Mouse (Mus musculus) stomach, embryonic 14.5 days (tissue): ENCODE measurements around the gene Gabrg2. TPM values are rescaled to one million over a fixed set of nuclear protein-coding genes. Genes with fewer than 3 reads are reported as not detected.

ENCODE experiments used
- ATAC-seq: fragments of 200-750 bp; cut with Nextera tagmentation; 2 replicates; pipeline ENCODE4 v1.8.0; 2017; ENCODE audit warnings: low read depth, moderate TSS enrichment; ENCODE audit not compliant: insufficient number of reproducible peaks, insufficient read depth, low FRiP score
- H3K27ac ChIP-seq: fragments of 300-500 bp; sonication (generic); 2 replicates; pipeline ENCODE4 v1.5.1; 2014; ENCODE audit warnings: mild to moderate bottlenecking, low read length, moderate library complexity, mixed read lengths
- H3K27me3 ChIP-seq: fragments of 300-500 bp; sonication (generic); 2 replicates; pipeline ENCODE4 v1.6.1; 2014; ENCODE audit warnings: low read length, control low read depth, mixed read lengths; ENCODE audit not compliant: control insufficient read depth, insufficient read depth
- H3K36me3 ChIP-seq: fragments of 300-500 bp; sonication (generic); 2 replicates; pipeline ENCODE4 v1.6.1; 2014; ENCODE audit warnings: mild to moderate bottlenecking, control low read depth, low read length, moderate library complexity, mixed read lengths; ENCODE audit not compliant: control insufficient read depth, insufficient read depth
- H3K4me1 ChIP-seq: fragments of 300-500 bp; sonication (generic); 2 replicates; pipeline ENCODE4 v1.6.1; 2014; ENCODE audit warnings: low read length, control low read depth, mixed read lengths; ENCODE audit not compliant: control insufficient read depth, insufficient read depth
- H3K4me2 ChIP-seq: fragments of 300-500 bp; sonication (generic); replicated peaks from 2 replicates; pipeline ENCODE4 v1.6.1; 2014; ENCODE audit warnings: low read depth, low read length, control low read depth
- H3K4me3 ChIP-seq: fragments of 300-500 bp; sonication (generic); 2 replicates; pipeline ENCODE4 v1.5.1; 2014; ENCODE audit warnings: low read depth, low read length, control low read depth
- H3K9ac ChIP-seq: fragments of 300-500 bp; sonication (generic); replicated peaks from 2 replicates; pipeline ENCODE4 v1.6.1; 2014; ENCODE audit warnings: low read depth, mild to moderate bottlenecking, control low read depth, low read length, moderate library complexity, mixed read lengths
- H3K9me3 ChIP-seq: fragments of 300-500 bp; sonication (generic); 2 replicates; pipeline ENCODE4 v1.6.1; 2016; ENCODE audit warnings: low read depth, low read length, control low read depth; ENCODE audit not compliant: control insufficient read depth
- WGBS: fragments of 180-500 bp; shearing (Covaris S2); extraction: QIAGEN DNeasy Blood & Tissue Kit; methylation state at CpG from one replicate; pipeline ENCODE4 v1.1.7; 2014; 5-methylcytosine and 5-hydroxymethylcytosine counted together
- polyA plus RNA-seq: library from polyadenylated mRNA; unstranded; fragments of >200 nt; fragmentation: Nextera tagmentation; extraction: Ambion mirVana; gene quantifications from 2 replicates; pipeline ENCODE4 v1.2.1, GENCODE M21; 2014

Gabrg2 gene
- polyA plus RNA-seq = 1.7 and 2.4 TPM in 2 replicates

DNA sequence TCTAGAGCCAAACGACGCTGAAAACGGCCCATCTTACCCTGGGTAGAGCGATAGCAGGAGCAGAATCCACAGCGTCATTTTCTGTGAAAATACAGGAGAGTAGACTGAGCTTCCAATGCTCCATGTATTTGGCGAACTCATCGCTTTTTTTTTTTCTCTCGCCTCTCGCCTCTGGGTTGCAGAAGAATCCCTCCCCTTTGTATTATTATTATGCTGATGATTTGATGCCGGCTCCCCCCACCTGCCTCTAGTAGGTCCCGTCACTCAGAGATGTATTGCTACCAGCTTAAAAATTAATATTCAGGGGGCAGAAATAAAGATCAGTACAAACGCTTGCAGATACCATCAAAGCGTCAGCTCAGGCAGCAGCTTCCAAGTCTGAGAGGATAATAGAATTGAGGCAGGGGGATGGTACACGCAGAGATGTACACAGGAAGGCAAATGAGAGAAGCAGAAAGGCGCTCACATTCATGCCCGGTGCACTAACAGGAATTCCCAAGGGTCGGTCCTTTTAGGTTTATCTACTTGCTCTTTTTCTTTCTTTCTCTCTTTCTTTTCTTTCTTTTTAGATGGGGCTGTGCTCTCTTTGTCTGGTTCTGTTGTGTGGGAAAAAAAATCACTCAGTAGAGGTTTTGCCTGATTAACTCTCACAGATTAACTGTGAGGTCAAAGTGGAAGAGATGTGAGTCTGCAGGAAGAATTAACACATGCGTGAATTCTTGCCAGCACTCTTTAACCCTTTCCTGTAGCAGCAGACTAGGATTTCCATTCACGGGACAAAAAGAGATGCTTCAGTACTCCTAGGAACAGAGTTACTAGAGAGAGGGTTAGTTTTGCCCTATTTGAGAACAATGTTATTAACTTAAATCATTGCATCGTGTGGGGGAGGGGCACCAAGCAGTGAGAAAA is at the start of gene Gabrg2:
Gene Gabrg2 (minus strand): TSS at position 668 of the 909 bp plus-strand sequence.
- Histone ChIP-seq H3K9me3 (no peaks in the 10 kb centered on the region), H3K36me3 (no peaks in the 10 kb centered on the region), H3K27ac (no peak within 1 kb of the TSS), H3K4me2 (no peak within 1 kb of the TSS), H3K9ac (no peak within 1 kb of the TSS), H3K4me3 (no peak within 1 kb of the TSS), H3K4me1 (no peaks in the 10 kb centered on the region), H3K27me3 (no peaks in the 10 kb centered on the region)
- no peak for ATAC-seq
- 10% methylated on average over 20 of the region's 20 CpGs for WGBS

DNA sequence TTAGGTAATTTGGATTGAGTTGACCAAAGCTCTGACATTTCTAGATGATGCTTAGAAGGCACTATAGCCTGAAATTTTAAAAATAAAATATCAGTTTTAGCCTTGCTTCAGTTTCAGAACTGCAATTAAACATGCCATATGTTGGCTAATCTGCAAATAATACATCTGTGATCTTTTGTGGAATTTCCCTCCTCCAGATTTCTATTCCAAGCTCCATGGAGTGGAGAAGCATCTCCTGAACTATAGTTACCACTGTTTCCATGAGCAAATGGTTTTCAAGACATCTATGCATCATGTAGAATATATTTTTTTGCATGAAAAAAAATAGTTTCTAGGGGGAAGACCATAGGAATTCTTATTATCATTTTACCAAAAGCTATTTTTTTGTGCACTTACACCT is 47.5 kb upstream of the Gabrg2 start:
- Histone ChIP-seq H3K27me3 (no peaks in the 10 kb centered on the region), H3K27ac (no peak overlapping the region), H3K4me2 (no peak overlapping the region), H3K4me3 (no peak overlapping the region), H3K36me3 (no peaks in the 10 kb centered on the region), H3K9ac (no peak overlapping the region), H3K4me1 (no peaks in the 10 kb centered on the region), H3K9me3 (0 out of 2 replicates have a peak, but pooled peaks cover 3% of the 10 kb centered on the region)
- ATAC-seq = no peak

DNA sequence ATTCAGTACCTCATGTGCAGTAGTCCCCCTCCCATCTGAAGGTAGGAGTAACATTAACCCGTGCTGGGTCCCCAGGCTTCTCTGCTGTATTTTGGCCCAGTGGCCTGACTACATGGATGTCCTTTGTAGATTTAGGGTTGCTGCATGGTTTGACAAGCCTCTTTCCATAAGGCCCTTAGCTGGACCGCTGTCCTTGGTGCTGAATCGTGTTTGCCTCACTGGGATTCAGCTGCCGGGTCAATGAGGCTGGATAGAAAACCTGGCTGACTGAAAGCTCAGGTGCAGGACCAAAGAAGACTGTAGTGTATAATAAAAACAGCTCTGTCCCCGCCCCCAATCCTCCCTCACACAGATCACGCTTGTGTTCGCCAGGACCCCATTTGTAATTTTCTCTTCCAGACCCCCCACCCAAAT is 1.2 kb downstream of the Gabrg2 start:
- Histone ChIP-seq H3K36me3 (no peaks in the 10 kb centered on the region), H3K4me3 (no peak overlapping the region)
- 2% methylated on average over 7 of the region's 7 CpGs for WGBS

DNA sequence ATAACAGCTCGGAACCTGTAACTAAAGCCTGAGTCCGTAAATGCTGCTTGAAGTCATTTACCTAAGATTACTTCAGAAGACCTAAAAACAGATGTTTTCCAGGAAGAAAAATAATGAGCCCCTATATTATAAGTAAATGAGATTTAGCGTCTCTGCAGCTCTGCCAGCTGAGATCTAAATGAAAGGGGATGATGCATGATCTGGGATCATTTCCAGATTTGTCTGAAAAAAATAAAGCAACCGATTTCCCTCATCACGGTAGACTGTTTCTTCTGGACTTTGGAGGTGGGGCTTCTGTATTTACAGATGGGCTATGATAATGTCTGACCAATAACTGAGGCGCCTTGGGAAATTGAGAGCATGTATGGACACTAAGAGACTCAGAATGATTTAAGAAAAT is 20.5 kb downstream of the Gabrg2 start:
- WGBS = 64% methylated on average over 6 of the region's 6 CpGs
- H3K27ac ChIP-seq = no peak overlapping the region

More for the DNA sequence above, 1.2 kb downstream of the Gabrg2 start:
- H3K4me1 ChIP-seq = no peaks in the 10 kb centered on the region
- no peaks in the 10 kb centered on the region for H3K27me3 ChIP-seq
- peak; percentile 63; the same call in 1 of the 2 replicates for ATAC-seq
- no peak overlapping the region for H3K4me2 ChIP-seq
- no peaks in the 10 kb centered on the region for H3K9me3 ChIP-seq
- H3K27ac ChIP-seq = no peak overlapping the region
- no peak overlapping the region for H3K9ac ChIP-seq

DNA sequence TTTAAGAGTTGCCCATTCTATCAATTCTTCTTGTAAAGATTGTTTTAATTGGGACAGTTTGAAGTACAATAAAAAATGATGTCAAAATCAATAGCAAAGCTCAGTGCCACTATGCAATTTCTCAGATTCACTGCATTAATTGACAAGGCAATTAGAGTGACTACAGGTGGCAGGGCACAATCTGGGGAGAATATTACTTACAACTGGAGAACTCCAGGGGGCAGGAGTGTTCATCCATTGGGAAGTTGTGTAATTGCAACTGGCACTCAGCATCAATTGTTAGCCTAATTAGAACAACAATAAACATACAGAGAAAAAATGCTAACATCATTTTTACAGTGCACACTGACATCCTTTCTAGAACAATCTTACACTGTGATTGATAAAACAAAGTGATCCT is 32.1 kb downstream of the Gabrg2 start:
- Histone ChIP-seq H3K4me1 (no peaks in the 10 kb centered on the region), H3K27me3 (no peaks in the 10 kb centered on the region), H3K36me3 (no peaks in the 10 kb centered on the region), H3K9ac (no peak overlapping the region), H3K4me2 (no peak overlapping the region), H3K9me3 (no peaks in the 10 kb centered on the region), H3K4me3 (no peak overlapping the region), H3K27ac (no peak overlapping the region)
- no peak for ATAC-seq

More for the DNA sequence above, 20.5 kb downstream of the Gabrg2 start:
- Histone ChIP-seq H3K36me3 (no peaks in the 10 kb centered on the region), H3K27me3 (no peaks in the 10 kb centered on the region), H3K4me2 (no peak overlapping the region), H3K4me1 (no peaks in the 10 kb centered on the region), H3K9me3 (no peaks in the 10 kb centered on the region), H3K4me3 (no peak overlapping the region), H3K9ac (no peak overlapping the region)
- no peak for ATAC-seq

DNA sequence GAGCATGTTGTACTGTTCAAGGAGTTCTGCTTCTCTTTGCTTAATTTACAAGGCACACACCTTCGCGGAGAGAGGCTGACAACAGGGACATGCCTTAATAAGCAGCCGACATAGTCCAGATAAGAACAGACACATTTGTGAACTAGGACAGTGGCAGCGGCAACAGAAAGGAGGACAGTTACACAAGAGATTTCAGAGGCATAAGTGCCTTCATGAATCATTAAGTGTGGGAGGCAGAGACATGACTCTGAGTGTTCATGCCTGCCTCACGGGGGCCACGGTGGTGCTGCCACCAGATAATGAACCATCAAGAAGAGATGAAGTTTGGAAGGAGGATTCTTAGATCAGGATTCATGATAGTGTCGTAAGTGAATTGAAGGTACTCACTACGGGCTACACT is 38.0 kb downstream of the Gabrg2 start:
- ATAC-seq = no peak
- WGBS = 71% methylated on average over 8 of the region's 8 CpGs
- Histone ChIP-seq H3K4me1 (no peaks in the 10 kb centered on the region), H3K27me3 (no peaks in the 10 kb centered on the region), H3K36me3 (no peaks in the 10 kb centered on the region), H3K27ac (no peak overlapping the region), H3K9ac (no peak overlapping the region), H3K9me3 (no peaks in the 10 kb centered on the region), H3K4me3 (no peak overlapping the region), H3K4me2 (no peak overlapping the region)

DNA sequence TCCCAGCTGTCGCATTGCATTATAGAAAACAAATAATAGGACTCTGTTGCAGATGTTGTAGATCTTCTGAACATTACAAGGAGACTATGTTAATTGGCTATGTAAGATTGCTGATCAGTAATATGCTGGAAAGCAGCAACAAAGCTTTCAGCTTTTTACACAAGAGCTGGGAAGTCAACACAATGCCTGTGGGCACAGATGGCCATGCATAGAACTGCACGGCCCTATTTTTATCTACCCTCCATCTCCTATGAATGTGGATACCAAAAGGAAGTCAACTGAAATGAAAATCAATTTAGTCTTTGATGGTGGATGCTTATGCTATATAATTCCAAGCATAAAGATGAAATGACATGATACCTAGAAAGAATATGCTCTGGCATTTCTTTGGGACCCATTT is 47.1 kb downstream of the Gabrg2 start:
- H3K4me3 ChIP-seq = no peak overlapping the region
- no peaks in the 10 kb centered on the region for H3K9me3 ChIP-seq
- H3K4me2 ChIP-seq = no peak overlapping the region
- H3K27me3 ChIP-seq = no peaks in the 10 kb centered on the region
- no peak overlapping the region for H3K27ac ChIP-seq
- no peaks in the 10 kb centered on the region for H3K4me1 ChIP-seq
- 81% methylated on average over 2 of the region's 2 CpGs for WGBS
- no peak for ATAC-seq
- H3K9ac ChIP-seq = no peak overlapping the region
- no peaks in the 10 kb centered on the region for H3K36me3 ChIP-seq

DNA sequence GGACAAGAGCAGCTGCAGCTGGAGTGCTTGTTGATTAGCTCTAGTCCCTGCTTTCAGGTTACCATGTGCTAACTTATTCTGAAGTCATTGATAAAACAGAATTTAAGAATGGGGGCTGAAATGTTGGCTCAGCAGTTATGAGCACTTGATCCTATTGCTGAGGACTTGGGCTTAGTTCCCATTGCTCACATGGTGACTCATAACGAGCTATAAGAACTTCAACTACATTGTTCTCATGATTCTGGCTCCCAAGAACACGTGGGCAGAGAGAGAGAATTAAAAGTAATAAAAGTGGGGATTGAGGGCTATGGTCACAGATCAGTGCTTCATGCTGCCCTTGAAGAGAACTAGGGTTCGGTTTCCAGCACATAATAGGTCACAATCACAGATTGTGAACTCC is 48.8 kb downstream of the Gabrg2 start:
- no peak for ATAC-seq
- Histone ChIP-seq H3K9ac (no peak overlapping the region), H3K36me3 (no peaks in the 10 kb centered on the region), H3K4me2 (no peak overlapping the region), H3K27ac (no peak overlapping the region), H3K4me1 (no peaks in the 10 kb centered on the region), H3K27me3 (no peaks in the 10 kb centered on the region), H3K4me3 (no peak overlapping the region), H3K9me3 (no peaks in the 10 kb centered on the region)
- 75% methylated on average over 3 of the region's 3 CpGs for WGBS
